Mouse (Mus musculus) gastrocnemius, postnatal 4 days (tissue): ENCODE results near the gene Hdac10. TPM values are rescaled to one million over a fixed set of nuclear protein-coding genes. Genes with fewer than 3 reads are reported as not detected.
A peak's percentile ranks its signal among the peaks of the same experiment; 100 is the strongest.

ENCODE experiments used
- DNase-seq, 2 experiments: peaks; one replicate each; pipeline ENCODE4 v3.0.0; 2021 to 2022; ENCODE audit warnings: low spot score in 2 of 2, mixed read lengths in 2 of 2
- long read RNA-seq, 2 experiments: library from polyadenylated mRNA; stranded (forward); transcript quantifications; one replicate each; pipeline ENCODE4 v2.0.0; 2021
- total RNA-seq, 2 experiments: library from RNA; stranded (reverse); gene quantifications; 2 replicates each; pipeline ENCODE4 v1.2.3; 2021

Hdac10 gene
- 10 to 100 TPM; 11.2 to 11.8 TPM for total RNA-seq
- long read RNA-seq, experiment 1, partial matches to known transcripts = 1 of 15 reads
- long read RNA-seq, experiment 1, other reads (novel, unspliced or antisense) = 10 of 15 reads
- long read RNA-seq, experiment 2, transcript Hdac10-201 (20 exons, 2,412 nt) = major isoform, 6 of 22 reads
- long read RNA-seq, experiment 2, partial matches to known transcripts = 2 of 22 reads
- long read RNA-seq, experiment 2, other reads (novel, unspliced or antisense) = 14 of 22 reads

DNA sequence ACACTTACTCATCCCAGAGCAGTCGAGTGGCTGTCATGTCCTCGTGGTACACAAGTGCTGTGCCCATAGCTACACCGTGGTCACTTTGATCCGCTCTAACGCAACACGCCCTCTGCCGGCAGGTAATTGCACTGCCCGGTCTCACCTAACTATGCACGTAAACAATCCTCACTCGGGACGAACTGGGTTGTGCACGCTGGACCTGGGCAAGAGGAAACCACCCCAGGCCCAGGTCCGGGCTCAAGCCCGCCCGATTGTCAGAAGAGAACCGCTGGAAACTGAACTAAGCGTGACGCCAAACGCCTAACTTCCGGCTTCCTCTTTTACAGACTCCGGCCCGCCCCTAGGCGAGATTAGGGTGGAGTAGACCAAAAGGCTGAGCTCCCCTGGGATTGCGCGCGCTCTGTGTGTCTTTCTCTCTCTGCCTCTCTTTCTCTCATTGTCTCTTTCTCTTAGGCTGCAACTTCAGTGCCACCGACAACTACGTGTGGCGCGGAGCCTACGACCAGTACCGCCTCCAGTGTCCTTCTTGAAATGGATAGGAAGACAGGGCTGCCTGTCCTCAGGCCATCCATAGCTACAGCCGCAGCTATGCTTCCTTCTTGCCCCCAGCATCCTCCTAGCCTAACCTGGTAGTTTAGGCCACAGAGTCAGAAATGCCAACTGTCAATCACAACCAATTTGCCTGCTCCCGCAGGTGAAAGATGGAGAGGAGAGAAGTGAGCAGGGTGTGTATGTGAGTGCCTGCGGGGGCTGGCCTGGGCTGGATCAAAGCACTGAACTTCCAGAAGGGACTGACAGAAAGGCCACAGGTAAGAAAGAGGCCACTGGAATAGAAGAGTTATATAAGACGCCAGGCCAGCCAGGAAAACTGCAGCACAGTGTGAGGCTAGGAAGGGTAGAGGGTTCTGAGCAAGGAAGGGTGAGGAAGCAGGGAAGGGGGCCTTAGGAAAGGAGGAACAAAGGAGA, at the start of gene Hdac10:
Gene Hdac10 (minus strand): TSS at position 319 of the 969 bp plus-strand sequence.
- peak; percentile 57 to 85 for DNase-seq

- no peak for DNase-seq
Measured at GRCm38 (mm10) chr15:89177576-89178259, 49.2 kb upstream of the Hdac10 start.

DNA sequence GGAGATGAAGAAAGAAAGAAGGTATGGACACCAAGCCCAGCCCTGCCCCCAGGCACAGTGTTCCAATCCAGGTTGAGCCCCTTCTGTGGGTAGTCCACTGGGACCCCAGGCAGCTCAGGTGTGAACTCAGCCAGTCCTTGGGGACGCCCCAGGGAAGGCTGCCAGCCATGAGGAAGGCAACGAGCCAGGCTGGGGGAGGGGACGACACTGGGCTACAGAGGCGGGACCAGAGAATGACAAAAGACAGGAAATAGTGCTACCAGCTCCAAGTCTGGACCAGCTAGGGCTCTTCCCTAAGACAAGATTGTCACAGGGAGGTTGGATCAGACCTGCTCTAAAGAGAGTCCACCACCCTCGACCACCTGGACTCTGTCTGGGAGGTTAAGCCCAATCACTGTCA, 48.6 kb upstream of the Hdac10 start:
- no peak for DNase-seq

DNA sequence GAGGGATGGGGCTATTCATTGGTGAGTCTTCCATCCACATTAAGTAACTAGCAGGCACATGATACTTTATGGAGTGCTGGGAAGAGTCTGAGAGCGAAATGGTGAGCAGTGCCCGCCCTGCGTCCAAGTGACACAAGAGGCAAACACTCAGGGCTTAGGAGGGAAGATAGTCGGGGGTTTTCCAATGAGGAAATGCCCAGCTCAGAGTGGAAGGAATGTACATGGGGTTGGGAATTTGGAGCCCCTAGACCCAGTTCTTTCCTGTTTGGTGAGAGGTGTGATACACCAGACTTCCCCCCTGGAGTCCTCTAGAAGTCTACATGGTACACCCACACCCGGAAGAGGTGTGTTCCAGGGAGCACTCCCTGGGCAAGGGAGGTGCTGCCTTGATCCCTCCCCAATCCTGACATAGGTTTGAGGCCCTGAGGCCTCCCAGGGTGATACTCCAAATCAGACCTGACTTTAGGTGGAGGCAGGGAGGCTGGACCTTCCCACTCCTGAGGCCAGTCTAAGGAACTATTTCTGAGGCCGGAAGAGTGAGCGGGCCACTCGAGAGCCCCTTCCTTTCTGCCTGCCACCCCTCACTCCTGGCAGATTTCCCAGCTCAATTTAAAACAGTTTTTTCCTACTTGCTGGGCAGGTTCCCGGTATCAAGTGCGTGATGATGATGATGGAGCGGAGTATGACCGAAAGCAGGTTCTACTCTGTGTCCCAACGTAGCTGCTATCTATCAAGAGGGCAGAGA, 47.1 kb upstream of the Hdac10 start:
- no peak for DNase-seq

- DNase-seq = no peak
Measured at GRCm38 (mm10) chr15:89174889-89175339, 46.4 kb upstream of the Hdac10 start.

DNA sequence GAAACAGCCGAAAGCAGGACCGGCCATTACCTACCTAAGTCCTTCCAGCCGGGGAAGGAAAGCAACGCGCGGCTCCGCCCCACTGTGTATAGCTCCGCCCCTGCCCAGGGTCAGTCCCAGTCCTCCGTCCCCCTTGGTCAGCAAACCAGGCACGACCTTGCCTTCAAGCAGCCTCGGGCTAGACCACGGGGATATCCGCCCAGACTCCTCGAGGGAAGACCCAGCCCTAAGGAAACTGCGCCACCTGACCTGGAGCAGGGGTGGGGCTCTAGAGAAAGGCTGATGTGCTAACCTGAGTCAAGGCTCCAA, 45.4 kb upstream of the Hdac10 start:
- peak; percentile 43 to 50 for DNase-seq

DNA sequence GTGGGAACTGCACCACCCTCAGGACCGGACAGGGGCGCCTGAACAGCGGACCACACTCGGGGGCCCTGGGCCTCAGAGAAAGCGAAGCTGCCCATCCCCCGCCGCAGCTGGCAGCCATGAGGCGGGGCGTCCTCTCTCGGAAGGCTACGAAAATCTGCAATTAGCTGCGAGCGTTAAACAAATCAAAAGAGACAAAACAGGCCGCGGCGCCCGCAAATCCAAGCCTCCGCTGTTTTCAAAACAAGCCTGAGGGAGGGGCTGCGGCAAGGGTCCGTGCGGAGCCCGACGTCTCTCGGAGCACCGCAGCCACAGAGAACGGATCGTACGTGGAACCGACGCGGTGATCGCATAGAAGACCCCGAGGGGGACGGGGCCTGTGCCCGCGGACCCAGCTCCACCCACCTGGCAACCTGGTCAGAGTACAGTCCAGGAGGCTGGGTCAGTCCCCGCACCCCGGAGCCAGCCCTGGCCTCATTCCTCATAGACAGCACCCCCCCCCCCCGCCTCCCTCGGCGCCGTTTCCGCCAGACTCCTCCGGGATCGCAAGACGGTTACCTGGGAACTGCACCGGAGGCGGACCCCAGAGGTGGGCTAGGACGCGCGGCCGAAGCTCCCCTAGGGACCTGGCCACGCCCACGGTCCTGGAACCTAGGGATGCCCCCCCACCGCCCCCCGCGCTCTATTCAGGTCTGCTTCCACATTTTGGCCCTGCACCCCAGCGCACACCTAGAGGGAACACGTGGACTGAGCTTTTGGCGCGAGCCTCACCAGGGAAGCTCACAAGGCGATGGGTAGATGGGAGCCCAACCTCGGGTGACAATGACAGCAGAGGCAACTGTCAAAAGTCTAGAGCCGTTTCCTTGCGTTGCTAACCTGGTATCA, 44.8 kb upstream of the Hdac10 start:
- peak; percentile 45 to 61 for DNase-seq

DNA sequence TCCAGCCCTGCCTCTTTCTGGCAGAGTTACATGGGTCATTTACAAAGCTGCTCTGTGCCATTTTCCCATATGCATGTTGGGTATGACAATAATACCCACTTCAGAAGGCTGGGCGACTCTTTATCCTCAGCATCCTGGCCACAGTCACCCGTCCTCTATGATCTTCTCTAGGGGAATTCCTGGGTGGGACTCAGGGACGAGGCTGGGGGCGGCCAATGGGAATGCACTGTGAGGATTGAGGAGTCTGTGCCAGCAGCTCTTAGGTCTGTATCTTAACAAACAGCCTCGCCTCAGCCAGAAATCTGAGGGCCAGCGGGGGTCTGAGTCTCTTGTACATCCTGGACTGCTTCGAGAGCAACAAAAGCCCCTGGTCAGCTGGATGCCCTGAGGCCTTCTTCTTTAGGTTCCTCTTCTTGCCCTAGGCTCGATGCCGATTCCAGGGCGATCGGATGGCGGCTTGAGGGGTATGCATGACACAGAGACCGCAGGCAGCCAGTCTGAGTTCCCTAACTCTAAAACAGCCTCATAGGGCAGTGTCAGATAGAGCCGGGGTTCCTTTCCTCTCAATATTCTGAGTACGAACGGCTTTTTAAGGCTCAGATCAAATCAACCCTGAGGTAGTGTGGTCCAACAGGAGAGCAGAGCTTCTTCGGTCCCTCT, 43.9 kb upstream of the Hdac10 start:
- DNase-seq = no peak

DNA sequence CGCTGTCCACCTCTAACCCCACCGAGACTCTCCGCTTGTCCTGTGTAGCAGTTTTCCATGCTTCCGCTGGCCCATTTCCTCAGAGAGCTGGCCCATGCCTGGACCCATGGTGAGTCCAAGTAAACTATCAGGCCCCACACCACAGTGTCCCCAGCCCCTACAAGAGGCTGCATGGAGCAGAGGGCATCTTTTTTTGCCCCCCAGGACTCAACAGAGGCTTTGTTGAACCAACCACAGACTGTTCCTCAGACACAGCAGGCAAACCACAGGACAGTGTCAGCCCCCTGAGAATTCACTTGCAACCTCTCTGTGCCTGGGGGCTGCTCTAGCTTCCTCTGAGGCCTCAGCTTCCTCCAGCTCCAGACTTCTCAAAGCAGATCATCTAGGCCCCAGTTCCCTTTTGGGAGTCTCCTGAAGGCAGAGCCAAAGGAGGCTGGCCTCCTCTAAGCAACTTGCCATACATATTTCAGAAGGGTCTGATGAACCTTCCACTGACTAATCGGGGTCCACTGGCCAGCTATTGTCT, 43.1 kb upstream of the Hdac10 start:
- DNase-seq = no peak

GRCm38 (mm10) chr15:89170102-89170501, 41.6 kb upstream of the Hdac10 start:
- DNase-seq = no peak

GRCm38 (mm10) chr15:89169431-89169830, 40.9 kb upstream of the Hdac10 start:
- peak; percentile 45 to 74 for DNase-seq

DNA sequence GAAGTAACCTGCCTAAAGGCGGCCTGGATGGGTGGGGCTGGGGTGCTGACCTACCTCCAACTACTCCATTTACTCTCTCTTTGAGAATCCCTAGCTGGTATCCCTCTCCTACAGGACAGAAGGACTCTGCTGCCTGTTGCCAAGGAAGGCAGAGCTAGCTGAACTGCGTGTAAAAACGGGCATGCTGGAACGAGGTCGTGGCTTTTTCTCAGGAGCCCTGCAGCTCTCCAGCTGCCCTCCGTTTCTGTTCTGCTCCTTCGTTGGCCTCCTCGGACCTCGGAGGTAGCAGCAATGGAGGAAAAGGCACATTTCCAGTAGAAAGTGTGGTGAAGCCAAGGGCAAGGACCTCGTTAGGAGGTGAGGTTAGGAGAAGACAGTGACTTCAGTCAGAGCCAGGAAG, 40.4 kb upstream of the Hdac10 start:
- DNase-seq = no peak

GRCm38 (mm10) chr15:89165478-89165877, 37.0 kb upstream of the Hdac10 start:
- DNase-seq = no peak

- no peak for DNase-seq
Measured at GRCm38 (mm10) chr15:89161397-89161796, 32.9 kb upstream of the Hdac10 start.

- no peak for DNase-seq
Measured at GRCm38 (mm10) chr15:89158516-89158915, 30.0 kb upstream of the Hdac10 start.

- peak in 1 of 2 experiments; percentile 73 for DNase-seq
Measured at GRCm38 (mm10) chr15:89157954-89158353, 29.5 kb upstream of the Hdac10 start.

- no peak for DNase-seq
Measured at GRCm38 (mm10) chr15:89152312-89152711, 23.8 kb upstream of the Hdac10 start.

- DNase-seq = no peak
Measured at GRCm38 (mm10) chr15:89150041-89150390, 21.5 kb upstream of the Hdac10 start.

- no peak for DNase-seq
Measured at GRCm38 (mm10) chr15:89149271-89150040, 21.0 kb upstream of the Hdac10 start, which contains the start of gene Mapk11. Gene Mapk11 (minus strand): TSS chr15:89149628.
